Mouse (Mus musculus): ENCODE results near the gene Ate1.
A peak's percentile ranks its signal among the peaks of the same experiment; 100 is the strongest.

- TF ChIP-seq CTCF (IDR thresholded peaks at IDR 0.05; ENCODE audit: low read depth, low read length) (no peak), EP300 (IDR thresholded peaks at IDR 0.05; ENCODE audit: insufficient read depth, low read depth, low read length) (0 out of 2 replicates have a peak, but pooled peaks have one; percentile 45)
Measured at GRCm38 (mm10) chr7:130519096-130520048, 797 bp downstream of the Ate1 start.
